Mouse (Mus musculus): Measurements from ENCODE around the gene Thoc7.

Thoc7 gene

GRCm38 (mm10) chr14:13960482-13961325, 948 bp downstream of the Thoc7 start:
- no peak for TF ChIP-seq GATA4 (IDR thresholded peaks at IDR 0.05; ENCODE audit: insufficient replicate concordance, low read length)

DNA sequence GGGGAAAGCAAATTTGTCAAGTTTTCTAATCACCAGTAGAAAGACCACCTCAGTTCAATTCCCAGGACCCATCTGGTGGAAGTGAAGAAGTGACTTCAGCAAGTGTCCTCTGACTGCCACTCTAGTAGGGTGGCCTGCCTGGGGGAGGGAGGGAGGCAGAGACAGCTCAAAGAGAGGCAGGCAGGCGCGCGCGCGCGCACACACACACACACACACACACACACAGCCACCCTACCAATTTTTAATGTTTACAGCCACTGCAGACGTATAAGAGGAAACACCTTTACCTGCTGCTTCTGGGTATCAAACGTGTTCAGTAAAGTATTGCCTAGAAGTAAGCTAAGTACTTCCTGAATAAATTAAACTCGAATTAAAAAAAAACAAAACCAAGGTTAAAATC, 1.6 kb downstream of the Thoc7 start:
- TF ChIP-seq GATA4 (IDR thresholded peaks at IDR 0.05; ENCODE audit: insufficient replicate concordance, low read length): no peak

GRCm38 (mm10) chr14:13950401-13950800, 11.3 kb downstream of the Thoc7 start:
- no peak for TF ChIP-seq GATA4 (IDR thresholded peaks at IDR 0.05; ENCODE audit: insufficient replicate concordance, low read length)

DNA sequence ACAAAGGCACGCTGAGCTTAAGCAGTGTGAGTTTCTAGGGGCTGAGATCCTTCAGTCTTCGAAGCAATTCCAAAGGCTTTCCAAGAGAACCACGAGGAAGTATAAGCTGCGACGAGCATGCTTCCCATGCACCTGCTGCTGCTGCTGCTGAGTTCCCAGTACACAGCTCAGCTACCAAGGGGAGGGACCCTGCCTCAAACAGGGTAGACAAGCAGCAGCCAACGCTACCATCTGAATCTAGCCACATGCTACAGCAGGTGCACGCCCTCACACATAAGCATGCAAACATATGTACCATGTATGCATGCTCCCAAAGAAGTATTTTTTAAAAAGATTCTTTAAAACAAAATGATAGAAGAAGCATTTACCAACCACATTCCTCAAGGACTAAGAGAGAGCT, 13.3 kb downstream of the Thoc7 start:
- no peak for TF ChIP-seq GATA4 (IDR thresholded peaks at IDR 0.05; ENCODE audit: insufficient replicate concordance, low read length)

GRCm38 (mm10) chr14:13944686-13945085, 17.0 kb downstream of the Thoc7 start:
- no peak for TF ChIP-seq GATA4 (IDR thresholded peaks at IDR 0.05; ENCODE audit: insufficient replicate concordance, low read length)

DNA sequence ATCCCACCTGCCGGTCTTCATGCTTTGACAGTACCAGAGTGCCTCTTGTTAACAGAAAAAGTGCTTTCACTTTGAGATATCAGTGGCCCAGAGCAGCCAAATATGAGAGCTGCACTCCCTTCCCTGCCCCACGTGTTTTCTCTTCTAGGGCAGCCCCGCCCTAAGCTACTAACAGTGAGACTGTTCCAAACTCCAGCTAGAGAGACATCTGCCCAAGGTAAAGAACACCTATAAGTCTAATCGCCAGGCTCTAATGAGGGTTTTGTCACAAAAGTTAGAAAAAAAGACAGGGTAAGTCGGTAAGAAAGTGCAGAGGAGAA, 27.6 kb downstream of the Thoc7 start:
- TF ChIP-seq GATA4 (IDR thresholded peaks at IDR 0.05; ENCODE audit: insufficient replicate concordance, low read length): no peak

- no peak for TF ChIP-seq GATA4 (IDR thresholded peaks at IDR 0.05; ENCODE audit: insufficient replicate concordance, low read length)
Measured at GRCm38 (mm10) chr14:13933290-13934051, 28.2 kb downstream of the Thoc7 start.

DNA sequence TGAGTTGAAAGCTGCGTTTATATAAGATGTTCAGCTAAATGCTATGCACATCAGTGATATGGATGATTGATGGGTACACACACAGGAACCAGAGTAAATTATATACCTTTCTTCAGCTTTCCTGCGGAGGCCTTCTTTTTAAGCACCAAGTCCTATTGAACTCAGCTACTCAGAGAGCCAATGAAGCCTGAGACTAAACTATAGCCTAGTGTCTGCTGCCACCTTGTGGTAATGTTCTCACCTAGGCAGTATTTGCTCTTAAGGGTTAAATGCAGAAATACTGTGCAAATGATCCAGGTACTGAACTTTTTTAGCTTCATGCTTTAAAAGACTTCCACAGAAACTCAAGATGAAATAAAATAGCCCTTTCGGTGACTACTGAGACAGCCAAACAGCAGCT, 44.0 kb downstream of the Thoc7 start:
- no peak for TF ChIP-seq GATA4 (IDR thresholded peaks at IDR 0.05; ENCODE audit: insufficient replicate concordance, low read length)

GRCm38 (mm10) chr14:13917208-13917607, 44.4 kb downstream of the Thoc7 start:
- TF ChIP-seq GATA4 (IDR thresholded peaks at IDR 0.05; ENCODE audit: insufficient replicate concordance, low read length): no peak

- TF ChIP-seq GATA4 (IDR thresholded peaks at IDR 0.05; ENCODE audit: insufficient replicate concordance, low read length): no peak
Measured at GRCm38 (mm10) chr14:13915207-13915606, 46.4 kb downstream of the Thoc7 start.

DNA sequence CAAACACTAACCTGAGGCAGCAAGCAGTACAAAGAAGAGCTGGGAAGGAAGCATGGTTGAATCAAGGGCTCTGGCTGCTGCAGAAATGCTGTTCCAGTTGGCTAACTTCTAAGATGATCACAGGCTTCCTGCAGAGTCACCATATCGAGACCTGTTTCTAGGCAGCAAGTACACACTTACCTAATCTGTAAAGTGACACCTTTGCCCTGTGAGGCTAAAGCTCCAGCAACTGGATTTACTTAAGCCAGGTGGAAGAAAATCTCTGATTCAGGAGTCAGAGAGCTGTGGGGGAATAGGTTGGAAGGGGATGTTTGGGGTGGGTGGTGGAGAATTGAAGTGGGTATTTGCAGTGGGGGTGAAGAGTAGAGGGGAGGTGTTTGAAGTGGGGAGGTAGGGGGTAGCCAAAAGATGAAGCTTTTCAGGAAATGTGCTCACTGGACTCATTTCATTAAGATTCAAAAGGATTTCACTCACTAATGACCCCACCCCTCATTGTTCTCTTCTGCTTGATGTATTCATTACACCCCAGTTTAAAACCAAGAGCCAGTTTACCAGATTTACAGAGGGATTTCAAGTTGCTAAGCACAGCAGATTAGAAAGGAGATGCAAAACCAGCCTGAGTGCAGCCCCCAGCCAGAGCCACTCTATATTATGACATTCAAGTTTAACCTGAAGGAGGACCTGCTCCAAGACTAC, 47.1 kb downstream of the Thoc7 start, which contains the start of gene Gm281:
Gm281 (minus strand) TSS at position 92 of the 696 bp plus-strand sequence.
- no peak for TF ChIP-seq GATA4 (IDR thresholded peaks at IDR 0.05; ENCODE audit: insufficient replicate concordance, low read length)

DNA sequence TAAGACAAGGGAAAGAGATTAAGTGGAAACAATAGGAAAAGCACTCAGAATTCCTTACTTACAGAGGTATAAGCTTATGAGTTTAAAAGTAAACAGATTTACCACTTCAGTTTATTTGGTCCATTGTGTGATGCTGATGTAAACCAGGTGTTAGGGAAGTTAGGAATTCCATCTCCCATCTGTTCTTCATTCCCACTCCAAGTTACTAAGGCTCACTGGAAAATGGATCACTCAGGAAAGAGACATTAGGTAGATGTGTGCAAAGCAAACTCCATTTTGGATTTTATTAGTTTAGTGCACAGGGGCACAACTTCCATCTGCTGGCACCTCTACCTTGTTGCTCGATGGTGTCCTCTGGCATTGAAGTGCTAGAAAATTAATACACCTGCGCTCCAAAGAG, 51.5 kb downstream of the Thoc7 start:
- TF ChIP-seq GATA4 (IDR thresholded peaks at IDR 0.05; ENCODE audit: insufficient replicate concordance, low read length): no peak

- no peak for TF ChIP-seq GATA4 (IDR thresholded peaks at IDR 0.05; ENCODE audit: insufficient replicate concordance, low read length)
Measured at GRCm38 (mm10) chr14:13907145-13907544, 54.5 kb downstream of the Thoc7 start.

GRCm38 (mm10) chr14:13906461-13906860, 55.2 kb downstream of the Thoc7 start:
- no peak for TF ChIP-seq GATA4 (IDR thresholded peaks at IDR 0.05; ENCODE audit: insufficient replicate concordance, low read length)

GRCm38 (mm10) chr14:13901611-13902067, 60.0 kb downstream of the Thoc7 start:
- TF ChIP-seq GATA4 (IDR thresholded peaks at IDR 0.05; ENCODE audit: insufficient replicate concordance, low read length): no peak
